Mouse (Mus musculus) myocyte (in vitro differentiated cells): ENCODE data around the gene Smyd1.

Experiments used
- E2F4 ChIP-seq: IDR thresholded peaks from one replicate; pipeline ENCODE4 v1.6.1; 2011; ENCODE audit warnings: mild to moderate bottlenecking, control low read depth, moderate library complexity; ENCODE audit not compliant: insufficient read depth
- MYOD1 ChIP-seq, 3 experiments: IDR thresholded peaks; one replicate each; pipeline ENCODE4 v1.6.1; 2011; ENCODE audit warnings: control low read depth in 2 of 3, low read depth in 2 of 3, mild to moderate bottlenecking in 2 of 3, moderate library complexity in 1 of 3; ENCODE audit not compliant: insufficient read length in 2 of 3, control insufficient read depth in 1 of 3
- POLR2A ChIP-seq: IDR thresholded peaks from one replicate; pipeline ENCODE4 v1.6.1; 2011; ENCODE audit warnings: low read depth, mild to moderate bottlenecking, control low read depth, moderate library complexity; ENCODE audit not compliant: insufficient read length
- REST ChIP-seq: IDR thresholded peaks from one replicate; pipeline ENCODE4 v1.6.1; 2011; ENCODE audit warnings: mild to moderate bottlenecking, control low read depth, moderate library complexity; ENCODE audit not compliant: insufficient read depth, insufficient read length
- USF1 ChIP-seq: IDR thresholded peaks from one replicate; pipeline ENCODE4 v1.6.1; 2011; ENCODE audit warnings: low read depth, mild to moderate bottlenecking, control low read depth, moderate library complexity

- TF ChIP-seq E2F4: no peak
- TF ChIP-seq POLR2A: no peak
- TF ChIP-seq USF1: no peak
- no peak for TF ChIP-seq MYOD1 (IDR thresholded peaks at IDR 0.05; ENCODE audit: control insufficient read depth in 1 of 3, insufficient read length in 2 of 3, low read depth in 2 of 3)
- TF ChIP-seq REST: no peak
Observed at GRCm38 (mm10) chr6:71298051-71298450, 24.0 kb downstream of the Smyd1 start.
